Mouse (Mus musculus) embryo, embryonic 11 days (tissue): ENCODE data around the gene Ip6k1.
"Not testable (repeated sequence)": the region's sequence is repeated elsewhere in the genome, so short reads cannot be mapped to it uniquely, and the experiment has no call there.

Experiments used
- DNase-seq: peaks from one replicate; pipeline ENCODE4 v3.0.0-alpha.2; 2015

Gene Ip6k1

GRCm38 (mm10) chr9:107983421-107983890 is 18.8 kb upstream of the Ip6k1 start:
- DNase-seq, result peak; percentile 92

- peak; percentile 27 for DNase-seq
Measured at GRCm38 (mm10) chr9:107984052-107984753, 18.1 kb upstream of the Ip6k1 start.

- no peak for DNase-seq
Measured at GRCm38 (mm10) chr9:107984754-107985055, 17.6 kb upstream of the Ip6k1 start.

- DNase-seq, result peak; percentile 94
Measured at GRCm38 (mm10) chr9:107985131-107986119, 16.9 kb upstream of the Ip6k1 start, which contains the start of gene Inka1. Inka1 (minus strand) TSS chr9:107985879.

- peak; percentile 92 for DNase-seq
Measured at GRCm38 (mm10) chr9:107986376-107986775, 15.9 kb upstream of the Ip6k1 start.

- no peak for DNase-seq
Measured at GRCm38 (mm10) chr9:107987950-107988349, 14.4 kb upstream of the Ip6k1 start.

- no peak for DNase-seq
Measured at GRCm38 (mm10) chr9:107992197-107992596, 10.1 kb upstream of the Ip6k1 start, which contains the start of gene Cdhr4. Cdhr4 (plus strand) TSS chr9:107992497.

- DNase-seq, result no peak
Measured at GRCm38 (mm10) chr9:107993013-107993412, 9.3 kb upstream of the Ip6k1 start.

GRCm38 (mm10) chr9:107994464-107994863 is 7.8 kb upstream of the Ip6k1 start:
- no peak for DNase-seq

- no peak for DNase-seq
Measured at GRCm38 (mm10) chr9:107995513-107995912, 6.8 kb upstream of the Ip6k1 start.

- DNase-seq, result no peak
Measured at GRCm38 (mm10) chr9:107996049-107996448, 6.3 kb upstream of the Ip6k1 start, which contains the start of gene Gm20662. Gm20662 (plus strand) TSS chr9:107996349.

GRCm38 (mm10) chr9:108002778-108003530 is 653 bp downstream of the Ip6k1 start:
- DNase-seq, result no peak

- DNase-seq, result peak; percentile 37
Measured at GRCm38 (mm10) chr9:108003531-108003890, 1.2 kb downstream of the Ip6k1 start.

GRCm38 (mm10) chr9:108008041-108008440 is 5.7 kb downstream of the Ip6k1 start:
- DNase-seq, result no peak

GRCm38 (mm10) chr9:108010385-108010784 is 8.1 kb downstream of the Ip6k1 start:
- DNase-seq, result no peak

GRCm38 (mm10) chr9:108013577-108013976 is 11.3 kb downstream of the Ip6k1 start:
- not testable (repeated sequence) for DNase-seq

GRCm38 (mm10) chr9:108017127-108017526 is 14.8 kb downstream of the Ip6k1 start:
- DNase-seq, result no peak

GRCm38 (mm10) chr9:108020741-108021140 is 18.4 kb downstream of the Ip6k1 start:
- DNase-seq, result no peak

- DNase-seq, result no peak
Measured at GRCm38 (mm10) chr9:108023216-108023615, 20.9 kb downstream of the Ip6k1 start.

- DNase-seq, result no peak
Measured at GRCm38 (mm10) chr9:108026584-108026983, 24.3 kb downstream of the Ip6k1 start.

- DNase-seq, result no peak
Measured at GRCm38 (mm10) chr9:108027867-108028266, 25.6 kb downstream of the Ip6k1 start.

GRCm38 (mm10) chr9:108032126-108032525 is 29.8 kb downstream of the Ip6k1 start:
- DNase-seq, result no peak
